Mouse (Mus musculus) forebrain, embryonic 16.5 days (tissue): ENCODE measurements at regions not wholly inside any gene's neighbourhood (a gene's known extent, or its start where the extent isn't known, plus 50 kb on each side); places are given as distances from the start of the nearest gene placed in this dataset.

ENCODE experiments used
- ATAC-seq: fragments of 200-750 bp; cut with Nextera tagmentation; 2 replicates; pipeline ENCODE4 v1.8.0; 2017; ENCODE audit warnings: mild to moderate bottlenecking, moderate library complexity
- H3K27ac ChIP-seq: fragments of 300-500 bp; sonication (generic); 2 replicates; pipeline ENCODE4 v1.5.1; 2014; ENCODE audit warnings: low read length, control low read depth
- H3K27me3 ChIP-seq: fragments of 300-500 bp; sonication (generic); replicated peaks from 2 replicates; pipeline ENCODE4 v1.6.1; 2014; ENCODE audit warnings: low read length; ENCODE audit not compliant: control insufficient read depth, insufficient read depth
- H3K36me3 ChIP-seq: fragments of 300-500 bp; sonication (generic); 2 replicates; pipeline ENCODE4 v1.6.1; 2014; ENCODE audit not compliant: control insufficient read depth, insufficient read depth
- H3K4me1 ChIP-seq: fragments of 300-500 bp; sonication (generic); replicated peaks from 2 replicates; pipeline ENCODE4 v1.6.1; 2014; ENCODE audit warnings: low read length; ENCODE audit not compliant: control insufficient read depth, insufficient read depth
- H3K4me2 ChIP-seq: fragments of 300-500 bp; sonication (generic); 2 replicates; pipeline ENCODE4 v1.6.1; 2014; ENCODE audit warnings: mild to moderate bottlenecking, low read length, control low read depth
- H3K4me3 ChIP-seq: fragments of 300-500 bp; sonication (generic); replicated peaks from 2 replicates; pipeline ENCODE4 v1.5.1; 2014; ENCODE audit warnings: mild to moderate bottlenecking, low read length, control low read depth
- H3K9ac ChIP-seq: fragments of 300-500 bp; sonication (generic); replicated peaks from 2 replicates; pipeline ENCODE4 v1.6.1; 2014; ENCODE audit warnings: low read depth, low read length, control low read depth
- H3K9me3 ChIP-seq: fragments of 300-500 bp; sonication (generic); 2 replicates; pipeline ENCODE4 v1.6.1; 2016; ENCODE audit warnings: low read length; ENCODE audit not compliant: control insufficient read depth
- WGBS: fragments of 180-500 bp; shearing (Covaris S2); extraction: QIAGEN DNeasy Blood & Tissue Kit; methylation state at CpG from one replicate; pipeline ENCODE4 v1.1.7; 2014; 5-methylcytosine and 5-hydroxymethylcytosine counted together

DNA sequence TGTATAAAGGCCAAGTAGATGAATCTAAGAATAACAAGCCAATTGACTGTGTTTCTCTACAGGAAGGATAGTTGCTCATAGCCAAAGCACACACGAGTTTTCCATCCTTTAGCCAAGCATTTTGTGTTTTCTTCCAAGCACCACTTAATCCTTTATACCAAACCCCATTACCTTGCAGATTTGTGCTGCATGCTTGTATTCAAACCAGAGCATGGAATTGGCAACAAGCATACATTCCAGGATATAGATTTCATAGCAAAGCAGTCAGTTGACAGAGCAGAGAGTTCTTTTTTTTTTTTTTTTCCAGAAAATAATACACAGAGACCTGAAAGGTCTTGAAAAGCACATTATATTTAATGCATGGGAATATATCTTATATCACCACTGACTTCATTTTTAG, 169.9 kb downstream of the Pom121l12 start:
- Histone ChIP-seq H3K4me1 (no peaks in the 10 kb centered on the region), H3K4me3 (no peak overlapping the region), H3K36me3 (no peaks in the 10 kb centered on the region), H3K9me3 (no peaks in the 10 kb centered on the region), H3K27ac (no peak overlapping the region), H3K4me2 (no peak overlapping the region), H3K9ac (no peak overlapping the region), H3K27me3 (no peaks in the 10 kb centered on the region)
- WGBS: 34% methylated on average over 1 of the region's 1 CpGs
- ATAC-seq: no peak

DNA sequence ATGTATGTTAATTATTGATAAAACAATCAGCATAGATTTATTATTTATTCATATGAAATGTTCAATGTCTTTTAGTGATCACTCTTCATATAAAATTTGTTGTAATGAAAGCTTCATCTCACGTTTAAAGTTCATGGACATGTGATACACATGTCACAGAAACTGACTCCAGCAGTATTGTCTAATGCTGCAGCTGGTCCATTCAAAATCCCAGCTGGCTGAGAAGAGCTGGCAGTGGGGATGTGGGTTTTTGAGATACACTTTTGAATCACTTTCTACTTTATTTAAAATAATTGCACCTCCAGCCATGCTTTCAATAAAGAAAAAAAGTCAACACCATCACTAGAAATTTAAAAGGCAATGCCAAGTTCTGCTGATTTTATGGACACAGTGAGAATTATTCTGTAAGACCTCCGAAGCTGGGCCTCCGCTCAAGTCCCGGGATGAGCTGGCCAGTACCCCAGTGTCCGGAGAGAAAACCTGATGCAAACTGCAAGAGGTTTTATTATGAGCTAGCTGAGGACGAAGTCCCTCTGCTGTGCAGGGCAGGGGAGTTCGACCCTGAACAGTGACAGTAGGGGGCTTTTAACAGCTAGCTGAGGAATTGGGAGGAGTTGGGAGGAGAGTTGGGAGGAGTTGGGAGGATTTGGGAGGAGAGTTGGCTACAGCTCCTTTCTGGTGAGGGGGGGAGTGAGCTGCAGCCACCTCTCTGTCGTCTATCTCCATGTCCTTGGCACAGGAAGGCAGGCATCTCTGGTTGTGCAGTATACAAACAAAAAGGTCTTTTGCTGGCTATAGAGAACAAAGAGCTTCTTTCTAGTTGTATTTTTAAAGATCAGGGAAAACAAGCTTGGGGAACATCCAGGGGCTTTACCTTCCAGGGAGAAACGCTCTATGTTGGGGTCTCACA, 170.6 kb downstream of the Pom121l12 start:
- no peak overlapping the region for H3K9ac ChIP-seq
- 26% methylated on average over 9 of the region's 9 CpGs for WGBS
- no peaks in the 10 kb centered on the region for H3K27me3 ChIP-seq
- no peaks in the 10 kb centered on the region for H3K4me1 ChIP-seq
- no peak overlapping the region for H3K27ac ChIP-seq
- no peak overlapping the region for H3K4me2 ChIP-seq
- no peaks in the 10 kb centered on the region for H3K9me3 ChIP-seq
- no peaks in the 10 kb centered on the region for H3K36me3 ChIP-seq
- no peak overlapping the region for H3K4me3 ChIP-seq
- peak; percentile 80 for ATAC-seq

DNA sequence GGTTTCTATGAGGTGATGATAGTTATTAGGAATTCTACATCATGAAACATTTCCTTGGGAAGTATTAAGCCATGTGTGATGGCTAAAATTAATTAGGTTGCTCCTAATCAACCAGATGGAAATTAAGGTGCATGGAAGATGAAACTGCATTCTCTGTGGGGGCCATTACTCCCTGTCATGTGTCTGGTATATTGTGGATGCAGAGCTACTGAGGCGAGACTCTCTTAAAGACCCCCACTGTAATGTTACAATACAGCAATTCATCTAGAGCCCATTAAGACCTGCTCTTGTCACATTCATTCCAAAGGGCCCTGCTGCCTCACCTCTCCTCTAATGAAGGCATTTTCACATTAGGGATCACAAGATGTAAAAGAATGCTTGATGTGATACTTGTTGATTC, 199.2 kb downstream of the Pom121l12 start:
- no peaks in the 10 kb centered on the region; the same call in 1 of the 2 replicates for H3K9me3 ChIP-seq
- H3K36me3 ChIP-seq: no peaks in the 10 kb centered on the region
- H3K4me1 ChIP-seq: no peaks in the 10 kb centered on the region
- H3K9ac ChIP-seq: no peak overlapping the region
- H3K4me2 ChIP-seq: no peak overlapping the region
- 5% methylated on average over 1 of the region's 1 CpGs for WGBS
- no peak overlapping the region for H3K27ac ChIP-seq
- H3K27me3 ChIP-seq: no peaks in the 10 kb centered on the region
- ATAC-seq: no peak
- no peak overlapping the region for H3K4me3 ChIP-seq

DNA sequence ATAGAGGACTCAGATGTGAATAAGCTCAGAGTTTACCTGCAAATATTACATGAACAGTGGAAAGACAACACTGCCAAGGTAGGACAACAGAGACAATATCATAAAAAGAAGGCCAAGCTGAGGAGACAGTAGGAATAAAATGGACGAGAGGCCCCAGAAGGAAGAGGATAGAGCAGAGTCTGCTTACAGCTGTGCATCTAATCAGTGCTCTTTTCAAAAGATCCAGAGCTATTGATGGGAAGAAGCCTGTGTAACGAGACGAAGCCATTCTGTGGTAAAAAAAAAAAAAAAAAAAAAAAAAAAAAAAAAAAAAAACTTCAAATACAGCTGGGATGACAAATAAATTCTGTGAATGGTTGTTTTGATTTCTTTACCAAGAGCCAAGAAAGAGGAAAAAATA, 200.2 kb downstream of the Pom121l12 start:
- no peaks in the 10 kb centered on the region for H3K27me3 ChIP-seq
- no peaks in the 10 kb centered on the region for H3K36me3 ChIP-seq
- WGBS: 17% methylated on average over 3 of the region's 3 CpGs
- peak; percentile 57; the same call in 1 of the 2 replicates for ATAC-seq
- no peak overlapping the region for H3K4me2 ChIP-seq
- H3K27ac ChIP-seq: no peak overlapping the region
- H3K9me3 ChIP-seq: no peaks in the 10 kb centered on the region; the same call in 1 of the 2 replicates
- H3K9ac ChIP-seq: no peak overlapping the region
- no peaks in the 10 kb centered on the region for H3K4me1 ChIP-seq
- no peak overlapping the region for H3K4me3 ChIP-seq

DNA sequence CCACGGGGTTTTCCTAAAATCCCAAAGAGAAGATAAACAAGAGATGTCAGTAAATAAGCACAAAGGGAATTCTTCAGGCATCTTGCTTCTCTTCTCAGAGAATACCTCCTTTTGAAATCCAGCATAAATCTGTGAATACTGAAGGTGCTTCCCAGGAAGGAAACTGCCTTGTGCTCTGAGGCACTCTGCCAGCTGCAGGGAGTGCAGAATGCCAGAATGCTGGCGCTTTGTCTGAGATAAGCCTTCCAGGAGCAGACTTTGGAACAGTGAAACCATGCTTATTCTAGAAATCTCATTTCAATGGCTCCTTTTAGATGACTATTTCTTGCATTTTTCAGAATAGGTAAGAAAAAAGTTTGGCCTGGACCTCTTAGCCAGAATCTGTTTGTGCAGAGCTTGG, 219.9 kb downstream of the Pom121l12 start:
- no peak overlapping the region for H3K27ac ChIP-seq
- H3K9ac ChIP-seq: no peak overlapping the region
- H3K4me2 ChIP-seq: no peak overlapping the region
- 14% methylated on average over 2 of the region's 2 CpGs for WGBS
- H3K4me3 ChIP-seq: no peak overlapping the region
- no peaks in the 10 kb centered on the region for H3K36me3 ChIP-seq
- H3K9me3 ChIP-seq: no peaks in the 10 kb centered on the region
- ATAC-seq: no peak
- no peaks in the 10 kb centered on the region for H3K27me3 ChIP-seq
- peaks cover 2% of the 10 kb centered on the region; the same call in 1 of the 2 replicates for H3K4me1 ChIP-seq
